Mouse (Mus musculus) liver, embryonic 14.5 days (tissue): ENCODE results near the gene Themis2. TPM values are rescaled to one million over a fixed set of nuclear protein-coding genes. Genes with fewer than 3 reads are reported as not detected.
A peak's percentile ranks its signal among the peaks of the same experiment; 100 is the strongest.
"Not testable (repeated sequence)": the region's sequence is repeated elsewhere in the genome, so short reads cannot be mapped to it uniquely, and the experiment has no call there.

Source experiments
- ATAC-seq: fragments of 200-750 bp; cut with Nextera tagmentation; 2 replicates; pipeline ENCODE4 v1.8.0; 2017; ENCODE audit warnings: moderate number of reproducible peaks, mild to moderate bottlenecking, moderate library complexity; ENCODE audit not compliant: insufficient read depth
- DNase-seq, 3 experiments: peaks; one replicate each; pipeline ENCODE4 v3.0.0-alpha.2; 2012 to 2013; ENCODE audit warnings: low read depth in 3 of 3, low spot score in 3 of 3
- H3K27ac ChIP-seq: fragments of 300-500 bp; sonication (generic); 2 replicates; pipeline ENCODE4 v1.5.1; 2014; ENCODE audit warnings: moderate library complexity, mild to moderate bottlenecking, control low read depth, inconsistent platforms
- H3K27me3 ChIP-seq: fragments of 300-500 bp; sonication (generic); 2 replicates; pipeline ENCODE4 v1.6.1; 2014; ENCODE audit warnings: mild to moderate bottlenecking, low read length, moderate library complexity; ENCODE audit not compliant: control insufficient read depth, insufficient read depth
- H3K36me3 ChIP-seq: fragments of 300-500 bp; sonication (generic); replicated peaks from 2 replicates; pipeline ENCODE4 v1.6.1; 2014; ENCODE audit warnings: low read depth; ENCODE audit not compliant: control insufficient read depth, insufficient read depth
- H3K4me1 ChIP-seq, 2 experiments: fragments of 200-500 bp in 1 of 2; fragments of 300-500 bp in 1 of 2; sonication (generic) in 1 of 2; replicated peaks; 2 replicates each; pipeline ENCODE4 v1.6.1; 2012 to 2014; ENCODE audit warnings: antibody characterized with exemption in 1 of 2, inconsistent platforms in 1 of 2, low read length in 1 of 2; ENCODE audit not compliant: control insufficient read depth in 2 of 2, insufficient read depth in 2 of 2
- H3K4me2 ChIP-seq: fragments of 300-500 bp; sonication (generic); 2 replicates; pipeline ENCODE4 v1.6.1; 2014; ENCODE audit warnings: low read depth, mild to moderate bottlenecking, control low read depth, moderate library complexity
- H3K4me3 ChIP-seq, 2 experiments: fragments of 200-500 bp in 1 of 2; fragments of 300-500 bp in 1 of 2; sonication (generic) in 1 of 2; 2 replicates each; pipeline ENCODE4 v1.5.1; 2012 to 2014; ENCODE audit warnings: low read depth in 2 of 2, low read length in 2 of 2, mild to moderate bottlenecking in 2 of 2, control low read depth in 1 of 2, inconsistent platforms in 1 of 2, moderate library complexity in 1 of 2; ENCODE audit not compliant: insufficient read depth in 1 of 2
- H3K9ac ChIP-seq: fragments of 300-500 bp; sonication (generic); replicated peaks from 2 replicates; pipeline ENCODE4 v1.6.1; 2014; ENCODE audit warnings: mild to moderate bottlenecking, control low read depth, moderate library complexity
- H3K9me3 ChIP-seq: fragments of 300-500 bp; sonication (generic); 2 replicates; pipeline ENCODE4 v1.6.1; 2016; ENCODE audit warnings: low read length, mixed read lengths; ENCODE audit not compliant: control insufficient read depth
- CTCF ChIP-seq: IDR thresholded peaks from 2 replicates; pipeline ENCODE4 v1.5.1; 2016; ENCODE audit warnings: antibody characterized with exemption, low read depth, control low read depth
- EP300 ChIP-seq: IDR thresholded peaks from 2 replicates; pipeline ENCODE4 v1.6.1; 2016; ENCODE audit warnings: antibody characterized with exemption, low read depth
- WGBS: fragments of 180-500 bp; shearing (Covaris S2); extraction: QIAGEN DNeasy Blood & Tissue Kit; methylation state at CpG from one replicate; pipeline ENCODE4 v1.1.7; 2014; ENCODE audit not compliant: insufficient replicate concordance; 5-methylcytosine and 5-hydroxymethylcytosine counted together
- polyA plus RNA-seq, 2 experiments: library from polyadenylated mRNA; depleted of rRNA in 1 of 2; stranded (reverse) in 1 of 2; unstranded in 1 of 2; fragments of >200 nt; fragmentation: Nextera tagmentation in 1 of 2; extraction: Ambion mirVana in 1 of 2; gene quantifications; 2 replicates each; pipeline versions ENCODE4 v1.2.1 to v1.2.3; 2012 to 2014

Themis2 gene
- polyA plus RNA-seq, 2 experiments, result 2.3 to 2.5 TPM

DNA sequence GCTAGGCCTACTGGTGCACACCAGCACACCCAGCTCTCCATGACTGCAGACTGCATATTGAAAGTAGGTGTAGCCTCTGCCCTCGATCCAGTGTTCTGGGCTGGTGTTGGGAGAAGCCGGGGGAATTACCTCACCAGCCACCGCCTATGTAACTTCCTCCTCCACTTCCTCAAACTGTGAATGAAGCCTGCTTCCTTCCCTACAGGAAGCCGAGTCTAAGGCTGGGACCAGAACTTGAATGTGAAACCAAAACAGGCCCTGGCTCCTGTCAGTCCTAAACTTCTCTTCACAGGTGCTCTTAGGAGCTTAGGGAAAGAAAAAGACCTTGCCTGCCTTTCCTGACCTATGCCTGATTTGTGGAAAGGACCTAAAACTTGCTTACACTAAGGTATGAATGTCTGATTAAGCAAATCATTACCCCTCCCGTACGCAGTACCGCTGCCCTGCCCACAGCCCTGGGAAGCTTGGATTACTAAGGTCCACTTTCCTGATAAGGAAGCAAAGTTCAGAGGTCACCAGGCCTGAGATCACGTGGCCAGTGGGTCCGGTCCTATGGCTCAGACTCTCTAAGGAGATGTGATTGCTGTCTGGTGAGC, 48.4 kb downstream of the Themis2 start:
- Histone ChIP-seq H3K27me3 (no peaks in the 10 kb centered on the region), H3K4me1 (peaks cover 3 to 27% of the 10 kb centered on the region in 2 experiments; a peak in 3 of 4 replicates), H3K9me3 (no peaks in the 10 kb centered on the region), H3K9ac (no peak overlapping the region), H3K36me3 (no peaks in the 10 kb centered on the region), H3K4me2 (peak overlapping the region; percentile 38), H3K27ac (peak overlapping the region; percentile 6; the same call in 1 of the 2 replicates), H3K4me3 (peak overlapping the region; percentile 12 to 14; a peak in 2 of 4 replicates)
- no peak for TF ChIP-seq CTCF
- no peak for TF ChIP-seq EP300
- no peak for DNase-seq
- ATAC-seq, result peak; percentile 55; the same call in 1 of the 2 replicates
- 23% methylated on average over 9 of the region's 9 CpGs for WGBS

GRCm38 (mm10) chr4:132746911-132747517, 49.2 kb downstream of the Themis2 start:
- no peak overlapping the region for H3K27ac ChIP-seq
- TF ChIP-seq CTCF, result no peak
- TF ChIP-seq EP300, result no peak
- ATAC-seq, result no peak
- WGBS, result 64% methylated on average over 9 of the region's 9 CpGs
- no peaks in the 10 kb centered on the region for H3K36me3 ChIP-seq
- no peak overlapping the region for H3K4me3 ChIP-seq
- H3K4me2 ChIP-seq, result no peak overlapping the region
- no peaks in the 10 kb centered on the region for H3K9me3 ChIP-seq
- DNase-seq, result no peak
- no peaks in the 10 kb centered on the region for H3K27me3 ChIP-seq
- H3K4me1 ChIP-seq, result peaks cover 3 to 27% of the 10 kb centered on the region in 2 experiments; a peak in 3 of 4 replicates
- H3K9ac ChIP-seq, result no peak overlapping the region

DNA sequence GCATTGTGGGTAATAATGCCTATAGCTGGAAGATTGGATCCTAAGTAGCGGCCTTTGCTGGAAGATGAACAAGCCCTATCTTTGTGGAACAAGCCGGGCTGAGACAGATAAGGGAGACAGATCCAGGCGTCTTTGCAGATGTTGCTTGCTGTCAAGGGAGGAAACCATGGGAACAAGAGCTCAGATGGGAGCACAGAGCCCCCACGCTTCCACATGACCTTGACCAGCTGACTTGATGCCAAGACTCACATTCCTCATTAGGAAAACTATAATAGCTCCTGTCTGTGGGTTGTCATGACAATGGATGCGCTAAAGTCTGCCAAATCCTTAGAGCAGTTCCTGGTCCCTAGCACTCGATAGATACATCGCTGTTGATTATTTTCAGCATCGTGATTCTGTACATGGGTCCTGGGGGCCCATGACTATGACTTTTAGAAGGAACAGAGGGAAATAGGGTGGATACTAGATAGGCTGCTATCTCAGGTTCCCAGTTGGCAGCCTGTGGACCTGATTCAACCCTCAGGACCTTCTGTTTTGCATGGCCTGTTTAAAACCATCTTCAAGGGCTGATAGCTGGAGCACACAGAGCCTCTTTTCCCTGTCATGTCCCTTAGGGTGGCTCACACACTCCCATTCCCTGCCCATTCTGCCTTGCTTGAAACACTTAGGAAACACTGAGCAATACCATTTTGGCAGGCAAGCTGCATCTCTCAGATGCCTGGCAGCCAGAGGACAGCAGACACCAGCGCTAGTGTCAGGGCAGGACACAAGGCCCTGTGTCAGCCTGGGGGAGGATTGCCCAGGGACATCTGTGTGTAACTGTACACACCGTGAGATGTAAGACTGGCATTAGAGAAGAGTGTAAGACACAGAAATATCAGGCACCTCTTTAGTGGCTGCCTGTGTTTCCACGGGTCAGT, 51.9 kb downstream of the Themis2 start:
- no peaks in the 10 kb centered on the region for H3K27me3 ChIP-seq
- DNase-seq (no peak), ATAC-seq (peak; percentile 34; the same call in 1 of the 2 replicates)
- H3K4me1 ChIP-seq, result peaks cover 3 to 27% of the 10 kb centered on the region in 2 experiments; a peak in 3 of 4 replicates
- H3K9ac ChIP-seq, result no peak overlapping the region
- no peak overlapping the region for H3K4me3 ChIP-seq
- no peaks in the 10 kb centered on the region for H3K9me3 ChIP-seq
- no peak overlapping the region for H3K4me2 ChIP-seq
- H3K27ac ChIP-seq, result no peak overlapping the region
- TF ChIP-seq EP300 (no peak; the same call in 1 of the 2 replicates), CTCF (no peak)
- 43% methylated on average over 11 of the region's 11 CpGs for WGBS
- H3K36me3 ChIP-seq, result no peaks in the 10 kb centered on the region

DNA sequence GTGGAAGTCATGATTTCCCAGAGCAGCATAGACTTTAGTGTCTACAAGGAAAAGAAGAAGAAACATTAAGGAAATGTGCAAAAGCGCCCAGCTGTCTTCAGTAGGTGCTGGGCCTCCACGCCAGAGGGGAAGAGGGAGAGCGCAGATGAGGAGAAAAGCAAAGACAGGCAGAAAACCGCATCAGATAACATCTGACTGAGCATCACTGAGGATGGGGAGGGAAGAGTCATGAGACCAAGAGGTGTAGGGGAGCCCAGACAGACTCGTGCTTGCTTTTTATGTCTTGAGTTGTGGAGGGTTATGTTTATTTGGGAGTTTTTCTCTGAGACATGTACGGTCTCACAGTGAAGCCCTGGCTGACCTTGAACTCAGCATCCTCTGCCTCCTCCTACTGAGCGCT, 54.7 kb downstream of the Themis2 start:
- 62% methylated on average over 7 of the region's 7 CpGs for WGBS
- no peak for DNase-seq
- no peak for TF ChIP-seq CTCF
- TF ChIP-seq EP300, result no peak
- no peak for ATAC-seq
- Histone ChIP-seq H3K4me1 (peaks cover 3 to 10% of the 10 kb centered on the region in 2 experiments; a peak in 3 of 4 replicates), H3K27me3 (no peaks in the 10 kb centered on the region), H3K9ac (no peak overlapping the region), H3K27ac (no peak overlapping the region), H3K4me2 (no peak overlapping the region), H3K9me3 (no peaks in the 10 kb centered on the region), H3K4me3 (no peak overlapping the region), H3K36me3 (no peaks in the 10 kb centered on the region)

DNA sequence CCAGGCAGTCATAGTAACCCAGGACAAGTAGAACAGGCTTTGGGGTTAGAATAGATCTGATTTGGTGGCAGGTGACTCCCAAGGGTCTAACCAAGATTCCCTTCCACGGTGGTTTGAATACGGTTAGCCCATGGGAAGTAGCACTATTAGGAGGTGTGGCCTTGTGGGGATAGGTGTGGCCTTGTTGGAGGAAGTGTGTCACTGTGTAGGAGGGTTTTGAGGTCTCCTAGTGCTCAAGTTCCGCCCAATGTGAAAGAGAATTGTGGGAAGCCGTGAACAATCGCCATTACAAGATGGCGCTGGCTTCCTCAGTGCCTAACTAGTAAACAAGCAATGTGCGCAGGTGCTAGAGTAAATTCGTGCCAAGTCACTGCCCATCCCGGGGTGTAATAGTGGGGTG, 59.0 kb downstream of the Themis2 start:
- not testable (repeated sequence) for H3K4me3 ChIP-seq, H3K27ac ChIP-seq, H3K4me2 ChIP-seq, H3K36me3 ChIP-seq, DNase-seq, H3K27me3 ChIP-seq, H3K9me3 ChIP-seq, H3K4me1 ChIP-seq, H3K9ac ChIP-seq, ATAC-seq
- 73% methylated on average over 9 of the region's 9 CpGs for WGBS
